Mouse (Mus musculus) heart, embryonic 12.5 days (tissue): ENCODE results near the gene Mad2l1bp. TPM values are rescaled to one million over a fixed set of nuclear protein-coding genes. Genes with fewer than 3 reads are reported as not detected.

ENCODE experiments used
- ATAC-seq: fragments of 200-750 bp; cut with Nextera tagmentation; 2 replicates; pipeline ENCODE4 v1.8.0; 2017; ENCODE audit warnings: moderate TSS enrichment, moderate library complexity; ENCODE audit not compliant: insufficient number of reproducible peaks, low FRiP score
- H3K27ac ChIP-seq: fragments of 300-500 bp; sonication (generic); 2 replicates; pipeline ENCODE4 v1.5.1; 2016; ENCODE audit warnings: mild to moderate bottlenecking, moderate library complexity; ENCODE audit not compliant: poor library complexity, severe bottlenecking
- H3K27me3 ChIP-seq: fragments of 300-500 bp; sonication (generic); replicated peaks from 2 replicates; pipeline ENCODE4 v1.6.1; 2016; ENCODE audit warnings: mild to moderate bottlenecking, moderate library complexity
- H3K36me3 ChIP-seq: fragments of 300-500 bp; sonication (generic); 2 replicates; pipeline ENCODE4 v1.6.1; 2016; ENCODE audit warnings: mild to moderate bottlenecking, moderate library complexity
- H3K4me1 ChIP-seq: fragments of 300-500 bp; sonication (generic); replicated peaks from 2 replicates; pipeline ENCODE4 v1.6.1; 2016; ENCODE audit warnings: mild to moderate bottlenecking
- H3K4me2 ChIP-seq: fragments of 300-500 bp; sonication (generic); 2 replicates; pipeline ENCODE4 v1.6.1; 2016; ENCODE audit warnings: mild to moderate bottlenecking, moderate library complexity
- H3K4me3 ChIP-seq: fragments of 300-500 bp; sonication (generic); 2 replicates; pipeline ENCODE4 v1.5.1; 2016; ENCODE audit warnings: mild to moderate bottlenecking
- H3K9ac ChIP-seq: fragments of 300-500 bp; sonication (generic); 2 replicates; pipeline ENCODE4 v1.6.1; 2016; ENCODE audit warnings: mild to moderate bottlenecking, moderate library complexity
- H3K9me3 ChIP-seq: fragments of 300-500 bp; sonication (generic); replicated peaks from 2 replicates; pipeline ENCODE4 v1.6.1; 2016; ENCODE audit warnings: mild to moderate bottlenecking, moderate library complexity
- WGBS: fragments of 180-500 bp; shearing (Covaris S2); methylation state at CpG from one replicate; pipeline ENCODE4 v1.1.7; 2016; 5-methylcytosine and 5-hydroxymethylcytosine counted together
- polyA plus RNA-seq: library from polyadenylated mRNA; unstranded; fragments of >200 nt; fragmentation: Nextera tagmentation; extraction: Ambion mirVana; gene quantifications from 2 replicates; pipeline ENCODE4 v1.2.1, GENCODE M21; 2016

The Mad2l1bp gene
- polyA plus RNA-seq, 1 experiment from 2014 or later, result 35.6 TPM

GRCm38 (mm10) chr17:46156680-46157079 is 3.3 kb upstream of the Mad2l1bp start:
- 80% methylated on average over 5 of the region's 5 CpGs for WGBS
- H3K27me3 ChIP-seq, result no peaks in the 10 kb centered on the region
- no peak overlapping the region for H3K27ac ChIP-seq
- ATAC-seq, result no peak
- H3K4me3 ChIP-seq, result no peak overlapping the region
- peaks cover 2% of the 10 kb centered on the region; the same call in 1 of the 2 replicates for H3K36me3 ChIP-seq
- H3K4me2 ChIP-seq, result no peak overlapping the region
- H3K4me1 ChIP-seq, result peaks cover 19% of the 10 kb centered on the region
- no peak overlapping the region for H3K9ac ChIP-seq
- H3K9me3 ChIP-seq, result no peaks in the 10 kb centered on the region

- H3K36me3 ChIP-seq, result peaks cover 9% of the 10 kb centered on the region
- H3K27ac ChIP-seq, result no peak overlapping the region
- ATAC-seq, result no peak
- 94% methylated on average over 3 of the region's 3 CpGs for WGBS
- H3K4me3 ChIP-seq, result no peak overlapping the region
- no peaks in the 10 kb centered on the region for H3K27me3 ChIP-seq
- peaks cover 18% of the 10 kb centered on the region for H3K4me1 ChIP-seq
- H3K9me3 ChIP-seq, result no peaks in the 10 kb centered on the region
- H3K4me2 ChIP-seq, result no peak overlapping the region
- no peak overlapping the region for H3K9ac ChIP-seq
These were observed 983 bp upstream of the Mad2l1bp start for GRCm38 (mm10) chr17:46154336-46154735.

- peak within 1 kb of the TSS; percentile 6; the same call in 1 of the 2 replicates for H3K27ac ChIP-seq
- H3K4me2 ChIP-seq, result peak within 1 kb of the TSS; percentile 86
- 8% methylated on average over 37 of the region's 37 CpGs for WGBS
- H3K9ac ChIP-seq, result peak within 1 kb of the TSS; percentile 60
- H3K27me3 ChIP-seq, result no peaks in the 10 kb centered on the region
- peak within 1 kb of the TSS; percentile 51 for H3K4me3 ChIP-seq
- peaks cover 32% of the 10 kb centered on the region for H3K36me3 ChIP-seq
- H3K4me1 ChIP-seq, result peaks cover 16% of the 10 kb centered on the region
- H3K9me3 ChIP-seq, result no peaks in the 10 kb centered on the region
- peak; percentile 94 for ATAC-seq
These were observed 9.6 kb downstream of the Mad2l1bp start, which contains the start of gene Rsph9 for GRCm38 (mm10) chr17:46143578-46144423. Gene Rsph9 (minus strand): TSS chr17:46144216.

GRCm38 (mm10) chr17:46139872-46140271 is 13.5 kb downstream of the Mad2l1bp start:
- Histone ChIP-seq H3K9ac (no peak overlapping the region), H3K36me3 (peaks cover 5% of the 10 kb centered on the region; the same call in 1 of the 2 replicates), H3K4me3 (no peak overlapping the region), H3K27me3 (no peaks in the 10 kb centered on the region), H3K9me3 (no peaks in the 10 kb centered on the region), H3K4me2 (no peak overlapping the region), H3K27ac (no peak overlapping the region), H3K4me1 (peaks cover 19% of the 10 kb centered on the region)
- no peak for ATAC-seq
- WGBS, result 84% methylated on average over 3 of the region's 3 CpGs

- 56% methylated on average over 8 of the region's 8 CpGs for WGBS
- ATAC-seq, result peak; percentile 58
These were observed 14.7 kb downstream of the Mad2l1bp start for GRCm38 (mm10) chr17:46138563-46139236.

GRCm38 (mm10) chr17:46132862-46133261 is 20.5 kb downstream of the Mad2l1bp start:
- Histone ChIP-seq H3K4me2 (no peak overlapping the region), H3K9me3 (no peaks in the 10 kb centered on the region), H3K9ac (no peak overlapping the region), H3K4me1 (peaks cover 12% of the 10 kb centered on the region; the same call in 1 of the 2 replicates), H3K4me3 (no peak overlapping the region), H3K27me3 (no peaks in the 10 kb centered on the region), H3K27ac (no peak overlapping the region), H3K36me3 (peaks cover 24% of the 10 kb centered on the region)
- no peak for ATAC-seq
- 39% methylated on average over 8 of the region's 8 CpGs for WGBS

More at GRCm38 (mm10) chr17:46138563-46139236, 14.7 kb downstream of the Mad2l1bp start:
- Histone ChIP-seq H3K4me2 (no peak overlapping the region), H3K36me3 (peaks cover 5% of the 10 kb centered on the region; the same call in 1 of the 2 replicates), H3K27me3 (no peaks in the 10 kb centered on the region), H3K9me3 (no peaks in the 10 kb centered on the region), H3K4me1 (peaks cover 13% of the 10 kb centered on the region), H3K4me3 (no peak overlapping the region), H3K27ac (no peak overlapping the region), H3K9ac (no peak overlapping the region)

- Histone ChIP-seq H3K27ac (no peak overlapping the region), H3K9ac (no peak overlapping the region), H3K27me3 (no peaks in the 10 kb centered on the region), H3K4me1 (peaks cover 12% of the 10 kb centered on the region; the same call in 1 of the 2 replicates), H3K9me3 (no peaks in the 10 kb centered on the region), H3K36me3 (peaks cover 31% of the 10 kb centered on the region), H3K4me2 (no peak overlapping the region), H3K4me3 (no peak overlapping the region)
- 16% methylated on average over 12 of the region's 12 CpGs for WGBS
- ATAC-seq, result peak; percentile 16; the same call in 1 of the 2 replicates
These were observed 21.2 kb downstream of the Mad2l1bp start for GRCm38 (mm10) chr17:46132058-46132718.

- Histone ChIP-seq H3K36me3 (peaks cover 48% of the 10 kb centered on the region), H3K4me1 (peaks cover 12% of the 10 kb centered on the region; the same call in 1 of the 2 replicates), H3K9ac (no peak overlapping the region), H3K9me3 (no peaks in the 10 kb centered on the region), H3K4me3 (no peak overlapping the region), H3K27ac (no peak overlapping the region), H3K4me2 (no peak overlapping the region), H3K27me3 (no peaks in the 10 kb centered on the region)
- no peak for ATAC-seq
- 76% methylated on average over 13 of the region's 13 CpGs for WGBS
These were observed 23.4 kb downstream of the Mad2l1bp start for GRCm38 (mm10) chr17:46129741-46130498.

GRCm38 (mm10) chr17:46127814-46128493 is 25.4 kb downstream of the Mad2l1bp start:
- H3K9ac ChIP-seq, result no peak overlapping the region
- peaks cover 16% of the 10 kb centered on the region; the same call in 1 of the 2 replicates for H3K4me1 ChIP-seq
- H3K4me3 ChIP-seq, result no peak overlapping the region
- 73% methylated on average over 6 of the region's 6 CpGs for WGBS
- H3K4me2 ChIP-seq, result no peak overlapping the region
- no peaks in the 10 kb centered on the region for H3K27me3 ChIP-seq
- ATAC-seq, result no peak
- H3K36me3 ChIP-seq, result peaks cover 68% of the 10 kb centered on the region
- no peaks in the 10 kb centered on the region for H3K9me3 ChIP-seq
- H3K27ac ChIP-seq, result no peak overlapping the region

- no peaks in the 10 kb centered on the region for H3K27me3 ChIP-seq
- no peak overlapping the region for H3K4me2 ChIP-seq
- H3K36me3 ChIP-seq, result peaks cover 80% of the 10 kb centered on the region
- ATAC-seq, result no peak
- H3K4me3 ChIP-seq, result no peak overlapping the region
- H3K9me3 ChIP-seq, result no peaks in the 10 kb centered on the region
- 71% methylated on average over 6 of the region's 6 CpGs for WGBS
- no peak overlapping the region for H3K27ac ChIP-seq
- peaks cover 13% of the 10 kb centered on the region; the same call in 1 of the 2 replicates for H3K4me1 ChIP-seq
- H3K9ac ChIP-seq, result no peak overlapping the region; the same call in 1 of the 2 replicates
These were observed 26.7 kb downstream of the Mad2l1bp start for GRCm38 (mm10) chr17:46126608-46127007.
